In the genomic region with DNA sequence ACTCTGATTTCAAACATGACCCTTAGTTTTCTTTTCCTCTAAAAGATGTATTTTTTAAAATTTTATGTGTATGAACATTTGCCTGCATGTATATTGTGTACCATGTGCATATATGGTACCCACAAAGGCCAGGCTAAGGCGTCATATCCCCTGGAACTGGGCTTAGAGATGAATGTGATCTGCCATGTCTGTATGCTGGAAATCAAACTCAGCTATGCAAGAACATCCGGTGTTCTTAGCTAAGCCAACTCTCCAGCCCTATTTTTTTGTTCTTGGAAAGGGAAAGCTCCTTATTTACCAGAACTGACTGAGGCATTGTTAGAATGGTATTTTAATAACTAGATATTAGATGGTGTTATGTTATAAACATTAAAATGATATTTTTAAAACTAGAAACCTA, we compare ENCODE assay signal across 17 mouse cellular contexts.
A peak's percentile ranks its signal among the peaks of the same experiment; 100 is the strongest.
DNase-seq lines count a peak whose midpoint lies in the region; ATAC-seq lines count a peak whose summit lies in the region.
"Had no signal": no experiment of that assay in that cellular context is flagged by ENCODE, and none has a peak within 500 bp of the region (broad histone marks: within the 10 kb centered on the region; RNA-seq: fewer than 3 reads in every experiment).

No protein-coding gene starts in this region.

- H3K36me3 ChIP-seq in heart, embryonic 15.5 days = no peaks in the 10 kb centered on the region
- H3K36me3 ChIP-seq in kidney, embryonic 16.5 days (ENCODE audit: insufficient read depth, low read length) = no peaks in the 10 kb centered on the region
- H3K36me3 ChIP-seq: embryonic facial prominence, embryonic 12.5 days; limb, embryonic 10.5 days had no signal

- H3K9ac ChIP-seq in heart, embryonic 15.5 days = no peak overlapping the region
- no peak overlapping the region for H3K9ac ChIP-seq in kidney, embryonic 16.5 days (replicated peaks; ENCODE audit: low read length)
- H3K9ac ChIP-seq: embryonic facial prominence, embryonic 12.5 days had no signal

- H3K27ac ChIP-seq in heart, embryonic 15.5 days = peak overlapping the region; percentile 22; the same call in 1 of the 2 replicates
- peak overlapping the region; percentile 58 for H3K27ac ChIP-seq in kidney, embryonic 16.5 days (ENCODE audit: low read length)
- H3K27ac ChIP-seq: embryonic facial prominence, embryonic 12.5 days; left cerebral cortex, adult 2 months; limb, embryonic 10.5 days; macrophage had no signal

- intact Hi-C loops in heart, postnatal 14 days (cut with DNase I) = loop anchor here (5.0 kb wide), 1 partner anchor 68 kb away; no protein-coding TSS in a partner anchor

- H3K27me3 ChIP-seq in heart, embryonic 15.5 days = no peaks in the 10 kb centered on the region
- no peaks in the 10 kb centered on the region for H3K27me3 ChIP-seq in kidney, embryonic 16.5 days (ENCODE audit: insufficient read depth, low read length)
- H3K27me3 ChIP-seq: embryonic facial prominence, embryonic 12.5 days had no signal

- WGBS in heart, embryonic 15.5 days = 68% methylated on average over 2 of the region's 2 CpGs
- 71% methylated on average over 2 of the region's 2 CpGs for WGBS in kidney, embryonic 16.5 days

- no peak overlapping the region for H3K4me2 ChIP-seq in heart, embryonic 15.5 days
- no peak overlapping the region for H3K4me2 ChIP-seq in kidney, embryonic 16.5 days (replicated peaks; ENCODE audit: low read depth, low read length)
- H3K4me2 ChIP-seq: embryonic facial prominence, embryonic 12.5 days; liver, embryonic 11.5 days had no signal

- 0 out of 2 replicates have a peak, but pooled peaks cover 9% of the 10 kb centered on the region for H3K4me1 ChIP-seq in heart, embryonic 15.5 days (replicated peaks)
- H3K4me1 ChIP-seq in kidney, embryonic 16.5 days (ENCODE audit: insufficient read depth, low read length) = peaks cover 14% of the 10 kb centered on the region

- no peak for DNase-seq in heart, postnatal 14 days
- no peak for DNase-seq in kidney, adult 18-20 months
- DNase-seq in adipocyte (ENCODE audit: low spot score) = peak; percentile 9
- DNase-seq in kidney, postnatal 14 days = peak; percentile 25
- no peak for DNase-seq in ovary, postnatal 10 days (ENCODE audit: low spot score)
- DNase-seq: adrenal gland, postnatal 25 days; cerebellum, adult 18-20 months; midbrain, embryonic 14.5 days had no signal

- H3K9me3 ChIP-seq in heart, embryonic 15.5 days (replicated peaks) = no peaks in the 10 kb centered on the region
- no peaks in the 10 kb centered on the region for H3K9me3 ChIP-seq in kidney, embryonic 16.5 days (ENCODE audit: low read length)
- H3K9me3 ChIP-seq: embryonic facial prominence, embryonic 12.5 days; limb, embryonic 10.5 days had no signal

- ATAC-seq in heart, embryonic 15.5 days (replicated peaks; ENCODE audit: insufficient number of reproducible peaks, insufficient read depth, low FRiP score, low read depth) = no peak
- ATAC-seq in kidney, embryonic 16.5 days (ENCODE audit: low FRiP score, low TSS enrichment) = no peak
- ATAC-seq: forebrain, embryonic 16.5 days; inflammation-experienced regulatory T-cells, adult 6 months had no signal

- no peak overlapping the region for H3K4me3 ChIP-seq in heart, embryonic 15.5 days
- no peak overlapping the region for H3K4me3 ChIP-seq in kidney, embryonic 16.5 days (ENCODE audit: low read length)
- H3K4me3 ChIP-seq: embryonic facial prominence, embryonic 12.5 days; left cerebral cortex, adult 2 months; limb, embryonic 10.5 days had no signal

Comparison
In these comparisons a context has a peak if more than half of its experiments do, and no peak if none do; other contexts are left out.
1. DNase-seq: peak in adipocyte (single experiment) and kidney, postnatal 14 days (single experiment); none in heart, postnatal 14 days (0 of 2), kidney, adult 18-20 months (single experiment) and ovary, postnatal 10 days (single experiment).